Mouse (Mus musculus) small intestine, adult 2 months (tissue): Measurements from ENCODE around the gene Erfe. TPM values are rescaled to one million over a fixed set of nuclear protein-coding genes. Genes with fewer than 3 reads are reported as not detected.

ENCODE experiments used
- H3K27ac ChIP-seq: fragments of 200-500 bp; 2 replicates; pipeline ENCODE4 v1.5.1; 2012; ENCODE audit warnings: low read depth, low read length, control low read depth, inconsistent platforms; ENCODE audit not compliant: insufficient read depth
- H3K27me3 ChIP-seq: fragments of 200-500 bp; 2 replicates; pipeline ENCODE4 v1.6.1; 2012; ENCODE audit warnings: mild to moderate bottlenecking, moderate library complexity, low read length, inconsistent platforms; ENCODE audit not compliant: control insufficient read depth, insufficient read depth
- H3K36me3 ChIP-seq: fragments of 200-500 bp; 2 replicates; pipeline ENCODE4 v1.6.1; 2012; ENCODE audit warnings: mild to moderate bottlenecking, low read length, control low read depth, inconsistent platforms; ENCODE audit not compliant: control insufficient read depth, insufficient read depth
- H3K4me1 ChIP-seq: fragments of 200-500 bp; 2 replicates; pipeline ENCODE4 v1.6.1; 2012; ENCODE audit warnings: low read length, inconsistent platforms, mixed read lengths; ENCODE audit not compliant: control insufficient read depth, insufficient read depth, insufficient read length
- H3K4me3 ChIP-seq: fragments of 200-500 bp; 2 replicates; pipeline ENCODE4 v1.5.1; 2012; ENCODE audit warnings: low read depth, mild to moderate bottlenecking, control low read depth, inconsistent platforms, low read length, moderate library complexity
- CTCF ChIP-seq: fragments of 200-500 bp; IDR thresholded peaks from 2 replicates; pipeline ENCODE4 v1.5.1; 2012; ENCODE audit warnings: low read depth, mild to moderate bottlenecking, control low read depth, inconsistent platforms, low read length, moderate library complexity, mixed read lengths; ENCODE audit not compliant: insufficient replicate concordance, insufficient read length; ENCODE audit errors: extremely low read depth
- POLR2A ChIP-seq: fragments of 200-500 bp; IDR thresholded peaks from 2 replicates; pipeline ENCODE4 v1.6.1; 2012; ENCODE audit warnings: low read depth, mild to moderate bottlenecking, control low read depth, inconsistent platforms, low read length, moderate library complexity
- WGBS: fragments of 180-500 bp; shearing (Covaris S2); methylation state at CpG from one replicate; pipeline ENCODE4 v1.1.7; 2018; 5-methylcytosine and 5-hydroxymethylcytosine counted together
- polyA plus RNA-seq: library from polyadenylated mRNA; depleted of rRNA; stranded (reverse); fragments of >200 nt; gene quantifications from 2 replicates; pipeline ENCODE4 v1.2.3, GENCODE M21; 2012; rRNA removed

The Erfe gene
- polyA plus RNA-seq, 1 experiment = 7.3 TPM

DNA sequence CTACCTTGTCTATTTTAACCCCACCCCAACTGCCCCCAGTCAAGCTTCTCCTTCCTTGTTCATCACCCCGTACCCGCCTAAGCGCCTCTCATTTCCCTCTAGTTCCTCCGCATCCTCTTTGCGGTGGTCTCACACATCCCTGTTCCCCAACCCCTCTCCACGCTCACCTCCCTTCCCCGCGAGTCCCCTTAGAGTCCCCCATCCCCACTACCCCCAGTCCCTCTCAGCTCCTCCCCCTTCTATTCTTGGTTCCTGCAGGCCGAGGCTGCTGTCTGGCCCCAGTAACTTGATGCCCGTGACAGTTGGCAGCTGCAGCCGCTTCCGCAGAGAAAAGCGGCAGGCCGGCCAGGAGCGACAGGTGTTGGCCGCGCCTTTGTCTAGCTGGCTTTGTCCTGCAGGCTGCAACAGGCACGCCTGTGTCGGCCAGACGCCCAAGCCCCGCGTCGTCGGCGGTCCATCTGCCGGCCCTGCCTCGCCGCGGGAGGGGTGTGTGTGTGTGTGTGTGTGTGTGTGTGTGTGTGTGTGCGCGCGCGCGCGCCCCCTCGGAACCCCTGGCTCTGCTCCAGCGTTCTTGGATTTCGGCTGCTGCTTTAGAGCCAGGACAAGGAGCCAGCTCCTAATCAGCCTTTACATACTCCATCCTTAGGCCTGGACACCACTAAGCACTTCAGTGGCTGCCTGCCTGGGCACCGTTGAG lies 47.8 kb downstream of the Erfe start, which contains the start of gene Hes6:
Gene Hes6, minus strand, starts transcription at position 141 of the 697 bp plus-strand sequence.
- H3K27ac ChIP-seq = peak within 1 kb of the TSS; percentile 87
- TF ChIP-seq CTCF (no peak), POLR2A (peak; percentile 33; the same call in 1 of the 2 replicates)
- H3K4me1 ChIP-seq = peaks cover 11% of the 10 kb centered on the region
- peak within 1 kb of the TSS; percentile 87 for H3K4me3 ChIP-seq
- peaks cover 18% of the 10 kb centered on the region for H3K36me3 ChIP-seq
- WGBS = under 1% methylated on average over 39 of the region's 39 CpGs
- no peaks in the 10 kb centered on the region for H3K27me3 ChIP-seq

DNA sequence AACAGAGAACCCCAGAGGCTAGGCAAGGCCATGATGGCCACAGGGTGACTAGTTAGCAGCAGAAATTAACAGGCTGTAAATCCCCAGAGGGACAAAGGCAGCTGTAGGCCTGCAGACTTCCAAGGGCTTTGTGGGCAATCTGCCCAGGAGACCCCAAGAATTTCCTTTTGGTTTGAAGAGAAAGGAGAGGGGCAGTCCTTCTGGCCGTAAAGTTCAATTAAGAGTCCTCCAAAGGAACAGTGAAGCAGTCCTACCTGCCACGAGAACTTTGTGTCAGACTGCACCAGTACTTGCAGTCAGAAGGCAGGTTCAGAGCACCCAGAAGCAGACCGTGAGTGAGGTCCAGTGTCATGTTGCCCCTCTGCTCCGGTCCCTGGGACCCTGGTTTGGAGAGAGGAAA lies 48.7 kb downstream of the Erfe start:
- no peak overlapping the region for H3K4me3 ChIP-seq
- peaks cover 11% of the 10 kb centered on the region for H3K4me1 ChIP-seq
- no peaks in the 10 kb centered on the region for H3K27me3 ChIP-seq
- no peak overlapping the region for H3K27ac ChIP-seq
- 87% methylated on average over 4 of the region's 4 CpGs for WGBS
- TF ChIP-seq CTCF = no peak
- TF ChIP-seq POLR2A = no peak
- peaks cover 25% of the 10 kb centered on the region for H3K36me3 ChIP-seq

DNA sequence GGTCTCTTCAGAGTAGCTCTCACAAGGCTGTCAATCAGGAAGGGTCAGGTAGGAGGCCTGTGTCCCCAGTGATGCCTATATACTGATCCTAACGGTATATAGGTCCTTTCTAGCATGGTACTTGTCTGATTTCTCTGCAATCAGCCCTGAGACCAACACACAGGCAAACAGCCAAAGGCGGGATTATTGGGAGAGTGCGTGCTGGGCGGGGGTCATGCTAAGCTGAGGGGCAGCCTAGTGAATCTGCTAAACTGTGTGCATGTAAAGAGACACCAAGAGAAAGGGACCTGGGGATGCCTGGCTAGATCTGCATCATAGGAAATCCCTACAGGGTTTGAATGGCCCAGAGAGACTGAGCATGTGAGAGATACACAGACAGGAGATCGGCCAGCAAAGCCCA lies 49.1 kb downstream of the Erfe start:
- H3K36me3 ChIP-seq = peaks cover 28% of the 10 kb centered on the region
- no peak overlapping the region for H3K4me3 ChIP-seq
- no peak overlapping the region for H3K27ac ChIP-seq
- no peaks in the 10 kb centered on the region for H3K27me3 ChIP-seq
- TF ChIP-seq CTCF (no peak), POLR2A (no peak)
- WGBS = 91% methylated on average over 5 of the region's 5 CpGs
- peaks cover 11% of the 10 kb centered on the region for H3K4me1 ChIP-seq

DNA sequence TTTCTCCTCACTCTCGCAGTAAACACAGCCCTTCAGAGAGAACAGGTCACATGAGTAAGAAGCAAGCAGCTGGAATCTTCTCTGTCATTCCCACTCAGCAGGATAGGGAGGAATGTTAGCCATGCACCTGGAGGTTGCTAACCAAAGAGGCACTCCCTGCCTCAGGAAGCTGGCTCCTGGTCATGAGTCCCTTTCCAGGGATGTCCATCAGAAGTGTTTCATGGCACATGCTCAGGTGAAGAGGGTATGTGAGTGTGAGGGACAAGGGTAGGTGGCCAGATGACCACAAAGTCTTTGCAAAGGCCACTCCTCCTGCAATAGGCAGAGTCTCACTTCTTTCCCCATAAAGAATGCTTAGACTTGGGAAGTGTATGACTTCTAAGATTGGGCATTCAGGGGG lies 51.8 kb downstream of the Erfe start:
- 69% methylated on average over 1 of the region's 1 CpGs for WGBS
- H3K36me3 ChIP-seq = peaks cover 40% of the 10 kb centered on the region

DNA sequence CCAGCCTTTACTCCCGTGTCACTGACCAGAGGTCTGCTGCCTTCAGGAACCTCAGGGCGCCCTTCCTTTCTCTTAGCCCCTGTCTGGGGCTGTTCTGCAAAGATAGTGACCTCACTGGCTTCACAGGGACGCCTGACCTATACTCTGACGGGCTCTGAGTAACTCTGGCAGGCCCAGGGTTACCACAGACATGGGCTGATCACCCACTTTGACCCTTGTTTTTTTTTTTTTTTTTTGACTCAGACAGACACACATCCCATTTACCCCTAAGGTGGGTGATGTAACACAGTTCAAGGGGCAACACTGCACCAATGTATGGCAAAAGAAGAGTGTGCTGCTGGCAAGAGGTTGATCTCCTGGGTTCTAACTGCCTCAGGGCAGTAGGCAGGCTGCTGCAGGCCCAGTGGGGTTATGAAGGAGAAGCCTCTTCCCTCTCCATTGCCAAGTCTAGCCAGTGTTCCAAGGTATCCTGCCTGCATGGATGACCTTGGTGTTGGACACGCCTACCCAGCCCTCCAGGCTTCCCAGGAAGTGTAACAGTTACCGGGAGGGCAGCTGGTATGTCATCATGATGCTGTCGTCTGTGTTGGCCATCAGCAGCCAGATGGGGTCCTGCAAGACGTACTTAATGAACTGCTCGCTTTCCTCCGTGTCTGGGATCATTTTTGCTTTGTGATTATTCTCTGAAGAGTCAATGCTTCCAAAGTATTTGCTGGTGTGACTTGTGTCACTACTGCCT lies 53.8 kb downstream of the Erfe start:
- Histone ChIP-seq H3K4me1 (no peaks in the 10 kb centered on the region), H3K27ac (no peak overlapping the region), H3K4me3 (no peak overlapping the region), H3K36me3 (peaks cover 57% of the 10 kb centered on the region), H3K27me3 (no peaks in the 10 kb centered on the region)
- TF ChIP-seq CTCF = no peak
- TF ChIP-seq POLR2A = no peak
- WGBS = 77% methylated on average over 10 of the region's 10 CpGs

More for the DNA sequence above, 51.8 kb downstream of the Erfe start:
- Histone ChIP-seq H3K4me1 (peaks cover 4% of the 10 kb centered on the region; the same call in 1 of the 2 replicates), H3K27me3 (no peaks in the 10 kb centered on the region), H3K4me3 (no peak overlapping the region), H3K27ac (no peak overlapping the region)
- no peak for TF ChIP-seq POLR2A
- TF ChIP-seq CTCF = no peak

DNA sequence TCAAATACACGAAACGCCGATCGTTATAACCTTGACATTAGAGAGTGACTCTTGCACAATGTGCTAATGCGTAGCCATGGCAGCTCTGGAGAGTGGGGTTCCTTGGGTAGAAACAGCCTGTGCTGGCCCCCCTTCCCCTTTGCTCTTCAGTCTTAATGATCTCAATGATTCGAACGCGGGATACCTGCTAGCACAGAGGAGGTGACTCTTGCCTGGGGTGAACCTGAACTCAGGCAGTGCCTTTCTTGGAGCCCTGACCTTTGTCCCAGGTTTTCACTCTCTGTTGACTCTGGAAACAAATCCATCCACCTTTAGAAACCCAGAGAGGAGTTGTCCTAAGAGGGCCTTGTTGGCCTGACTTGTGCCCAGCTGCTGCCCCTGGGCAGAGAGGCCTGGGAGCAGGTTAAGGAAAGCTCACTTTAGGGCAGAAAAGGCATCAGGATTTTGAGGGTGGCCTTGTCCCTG lies 54.4 kb downstream of the Erfe start:
- no peak overlapping the region for H3K27ac ChIP-seq
- TF ChIP-seq CTCF (no peak), POLR2A (no peak)
- no peak overlapping the region for H3K4me3 ChIP-seq
- peaks cover 60% of the 10 kb centered on the region for H3K36me3 ChIP-seq
- 87% methylated on average over 8 of the region's 8 CpGs for WGBS
- H3K4me1 ChIP-seq = no peaks in the 10 kb centered on the region
- no peaks in the 10 kb centered on the region for H3K27me3 ChIP-seq

Other genes with a start within 250 kb of the Erfe start
- not detected in 2 replicates for gene Rbm44, start 221.3 kb upstream of the Erfe start, polyA plus RNA-seq
- 12.1 and 23.5 TPM in 2 replicates for gene Ramp1, start 186.6 kb upstream of the Erfe start, polyA plus RNA-seq
- 12.4 and 19.5 TPM in 2 replicates for gene Ube2f, start 116.1 kb upstream of the Erfe start, polyA plus RNA-seq
- gene Scly, start 68.1 kb upstream of the Erfe start, polyA plus RNA-seq = 20.9 and 30.2 TPM in 2 replicates
- gene Espnl, start 44.4 kb upstream of the Erfe start, polyA plus RNA-seq = 0.10 and 0.13 TPM in 2 replicates
- gene Klhl30, start 15.4 kb upstream of the Erfe start, polyA plus RNA-seq = 1.2 and 1.5 TPM in 2 replicates
- gene Ilkap, start 32.4 kb downstream of the Erfe start, polyA plus RNA-seq = 17.9 and 34.6 TPM in 2 replicates
- gene Hes6, start 47.6 kb downstream of the Erfe start, polyA plus RNA-seq = 78.8 and 113 TPM in 2 replicates
- 4.1 and 5.2 TPM in 2 replicates for gene Per2, start 92.9 kb downstream of the Erfe start, polyA plus RNA-seq
- 2.0 and 3.7 TPM in 2 replicates for gene Traf3ip1, start 128.2 kb downstream of the Erfe start, polyA plus RNA-seq
- 2.1 and 2.3 TPM in 2 replicates for gene Asb1, start 174.1 kb downstream of the Erfe start, polyA plus RNA-seq